Mouse (Mus musculus) lung, embryonic 15.5 days (tissue): Measurements from ENCODE around the gene Ring1. TPM values are rescaled to one million over a fixed set of nuclear protein-coding genes. Genes with fewer than 3 reads are reported as not detected.

Source experiments
- ATAC-seq: fragments of 200-750 bp; cut with Nextera tagmentation; 2 replicates; pipeline ENCODE4 v1.8.0; 2017; ENCODE audit warnings: moderate number of reproducible peaks, borderline replicate concordance; ENCODE audit not compliant: low FRiP score, low TSS enrichment; ENCODE audit errors: extremely low read depth
- H3K27ac ChIP-seq: fragments of 300-500 bp; sonication (generic); 2 replicates; pipeline ENCODE4 v1.5.1; 2015; ENCODE audit warnings: moderate library complexity, mild to moderate bottlenecking, inconsistent platforms
- H3K27me3 ChIP-seq: fragments of 300-500 bp; sonication (generic); 2 replicates; pipeline ENCODE4 v1.6.1; 2015; ENCODE audit warnings: inconsistent platforms
- H3K36me3 ChIP-seq: fragments of 300-500 bp; sonication (generic); 2 replicates; pipeline ENCODE4 v1.6.1; 2015; ENCODE audit warnings: inconsistent platforms
- H3K4me1 ChIP-seq: fragments of 300-500 bp; sonication (generic); 2 replicates; pipeline ENCODE4 v1.6.1; 2015; ENCODE audit warnings: inconsistent platforms
- H3K4me2 ChIP-seq: fragments of 300-500 bp; sonication (generic); 2 replicates; pipeline ENCODE4 v1.6.1; 2015; ENCODE audit warnings: inconsistent platforms, mild to moderate bottlenecking, moderate library complexity
- H3K4me3 ChIP-seq: fragments of 300-500 bp; sonication (generic); 2 replicates; pipeline ENCODE4 v1.5.1; 2015; ENCODE audit warnings: mild to moderate bottlenecking, inconsistent platforms
- H3K9ac ChIP-seq: fragments of 300-500 bp; sonication (generic); 2 replicates; pipeline ENCODE4 v1.6.1; 2015; ENCODE audit warnings: inconsistent platforms
- H3K9me3 ChIP-seq: fragments of 300-500 bp; sonication (generic); 2 replicates; pipeline ENCODE4 v1.6.1; 2016; ENCODE audit warnings: inconsistent platforms
- WGBS: fragments of 180-500 bp; shearing (Covaris S2); methylation state at CpG from one replicate; pipeline ENCODE4 v1.1.7; 2015; 5-methylcytosine and 5-hydroxymethylcytosine counted together
- polyA plus RNA-seq: library from polyadenylated mRNA; unstranded; fragments of >200 nt; fragmentation: Nextera tagmentation; extraction: Ambion mirVana; gene quantifications from 2 replicates; pipeline ENCODE4 v1.2.1, GENCODE M21; 2015

Ring1 gene
- 20.9 and 23.2 TPM in 2 replicates for polyA plus RNA-seq

DNA sequence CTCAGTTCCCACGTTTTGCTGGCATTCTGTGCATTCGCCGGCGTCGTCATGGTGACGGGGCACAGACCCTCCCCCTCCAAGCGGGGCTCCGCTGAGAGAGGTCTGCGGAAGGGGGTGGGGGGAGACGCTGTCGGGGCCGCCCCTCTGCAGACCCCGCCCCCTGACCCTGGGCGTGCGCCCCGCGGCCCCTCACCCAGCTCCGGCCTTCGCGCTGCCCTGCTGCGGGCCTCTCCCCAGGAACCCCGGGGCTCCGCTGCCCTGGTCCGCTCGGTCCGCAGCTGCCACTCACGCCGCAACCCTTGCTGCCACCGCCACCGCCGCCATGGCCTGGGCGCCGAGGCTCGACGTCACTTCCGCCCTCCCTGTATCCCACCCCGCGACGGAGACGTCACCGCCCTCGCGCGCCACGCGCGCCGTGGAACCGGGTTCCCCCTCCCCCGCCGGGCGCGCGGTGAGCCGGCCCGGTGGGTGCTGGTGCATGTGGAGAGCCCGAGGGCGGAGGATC is at the start of gene Ring1:
TSS of gene Ring1 (minus strand) at position 364 of the 505 bp plus-strand sequence.
- Histone ChIP-seq H3K27me3 (no peaks in the 10 kb centered on the region), H3K9me3 (peaks cover 2% of the 10 kb centered on the region; the same call in 1 of the 2 replicates), H3K4me2 (peak within 1 kb of the TSS; percentile 94), H3K4me3 (peak within 1 kb of the TSS; percentile 88), H3K36me3 (peaks cover 39% of the 10 kb centered on the region), H3K4me1 (peaks cover 49% of the 10 kb centered on the region), H3K27ac (peak within 1 kb of the TSS; percentile 91), H3K9ac (peak within 1 kb of the TSS; percentile 93)
- under 1% methylated on average over 57 of the region's 58 CpGs for WGBS
- peak; percentile 72 for ATAC-seq

DNA sequence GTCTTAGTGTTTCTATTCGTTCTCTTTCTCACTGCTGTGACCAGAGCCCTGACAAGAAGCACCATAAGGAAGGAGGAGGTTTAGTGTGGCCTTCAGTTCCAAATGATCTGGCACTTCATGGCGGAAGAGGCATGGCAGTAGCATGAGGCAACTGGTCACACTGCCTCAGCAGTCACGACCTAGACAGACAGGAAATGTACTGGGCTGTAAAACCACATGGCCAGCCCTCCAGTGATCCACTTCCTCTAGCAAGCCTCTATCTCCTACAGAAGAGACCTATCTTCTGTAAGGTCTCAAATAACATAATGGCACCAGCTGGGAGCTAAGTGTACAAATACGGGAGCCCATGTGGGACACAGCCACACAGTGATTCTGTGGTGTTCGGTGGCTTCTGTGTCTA is 47.6 kb upstream of the Ring1 start:
- Histone ChIP-seq H3K36me3 (no peaks in the 10 kb centered on the region), H3K4me3 (no peak overlapping the region), H3K27me3 (peaks cover 10% of the 10 kb centered on the region), H3K4me2 (no peak overlapping the region), H3K27ac (no peak overlapping the region), H3K9ac (no peak overlapping the region), H3K9me3 (no peaks in the 10 kb centered on the region), H3K4me1 (no peaks in the 10 kb centered on the region)
- WGBS, result 61% methylated on average over 5 of the region's 5 CpGs
- ATAC-seq, result no peak

GRCm38 (mm10) chr17:34068864-34069263 is 44.4 kb upstream of the Ring1 start:
- no peak for ATAC-seq
- Histone ChIP-seq H3K36me3 (no peaks in the 10 kb centered on the region), H3K27ac (no peak overlapping the region), H3K9me3 (no peaks in the 10 kb centered on the region), H3K4me2 (no peak overlapping the region), H3K27me3 (no peaks in the 10 kb centered on the region), H3K4me1 (no peaks in the 10 kb centered on the region), H3K9ac (no peak overlapping the region), H3K4me3 (no peak overlapping the region)
- WGBS, result 46% methylated on average over 3 of the region's 3 CpGs

GRCm38 (mm10) chr17:34057224-34057623 is 32.7 kb upstream of the Ring1 start:
- H3K4me1 ChIP-seq, result no peaks in the 10 kb centered on the region
- H3K27ac ChIP-seq, result no peak overlapping the region
- H3K9ac ChIP-seq, result no peak overlapping the region
- H3K36me3 ChIP-seq, result no peaks in the 10 kb centered on the region
- no peak overlapping the region for H3K4me2 ChIP-seq
- no peak for ATAC-seq
- H3K4me3 ChIP-seq, result no peak overlapping the region
- WGBS, result 50% methylated on average over 6 of the region's 7 CpGs
- no peaks in the 10 kb centered on the region for H3K9me3 ChIP-seq
- no peaks in the 10 kb centered on the region for H3K27me3 ChIP-seq

DNA sequence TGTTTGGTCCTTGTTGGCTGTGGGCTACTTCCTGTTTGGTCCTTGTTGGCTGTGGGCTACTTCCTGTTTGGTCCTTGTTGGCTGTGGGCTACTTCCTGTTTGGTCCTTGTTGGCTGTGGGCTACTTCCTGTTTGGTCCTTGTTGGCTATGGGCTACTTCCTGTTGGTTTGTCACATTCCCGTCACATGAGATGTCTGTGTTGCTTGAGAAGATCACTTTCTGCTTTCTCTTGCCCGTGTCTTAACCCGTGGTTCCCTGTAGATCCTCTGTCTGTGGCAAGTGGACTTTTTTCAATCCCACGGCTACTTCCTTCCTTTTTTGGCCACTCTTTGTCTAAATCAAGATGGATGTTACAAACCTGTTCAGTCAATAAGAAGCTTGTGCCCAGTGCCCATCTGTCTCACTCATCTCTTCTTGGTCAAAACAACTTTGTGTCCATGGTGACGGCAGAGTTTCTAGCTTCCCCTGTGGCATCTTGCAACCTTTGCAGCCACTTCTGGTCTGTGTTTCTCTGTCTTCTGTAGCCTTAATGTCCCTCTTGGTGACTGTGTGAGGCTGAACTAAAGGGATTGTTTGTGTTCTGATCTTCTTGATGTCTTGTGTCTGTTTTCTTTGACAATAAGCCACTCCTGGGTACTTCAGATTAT is 23.0 kb upstream of the Ring1 start:
- ATAC-seq, result no peak
- WGBS, result 86% methylated on average over 5 of the region's 5 CpGs
- no peak overlapping the region for H3K4me2 ChIP-seq
- H3K9ac ChIP-seq, result no peak overlapping the region
- H3K27ac ChIP-seq, result no peak overlapping the region
- no peak overlapping the region for H3K4me3 ChIP-seq
- H3K36me3 ChIP-seq, result no peaks in the 10 kb centered on the region
- no peaks in the 10 kb centered on the region for H3K27me3 ChIP-seq
- no peaks in the 10 kb centered on the region; the same call in 1 of the 2 replicates for H3K9me3 ChIP-seq
- H3K4me1 ChIP-seq, result no peaks in the 10 kb centered on the region

DNA sequence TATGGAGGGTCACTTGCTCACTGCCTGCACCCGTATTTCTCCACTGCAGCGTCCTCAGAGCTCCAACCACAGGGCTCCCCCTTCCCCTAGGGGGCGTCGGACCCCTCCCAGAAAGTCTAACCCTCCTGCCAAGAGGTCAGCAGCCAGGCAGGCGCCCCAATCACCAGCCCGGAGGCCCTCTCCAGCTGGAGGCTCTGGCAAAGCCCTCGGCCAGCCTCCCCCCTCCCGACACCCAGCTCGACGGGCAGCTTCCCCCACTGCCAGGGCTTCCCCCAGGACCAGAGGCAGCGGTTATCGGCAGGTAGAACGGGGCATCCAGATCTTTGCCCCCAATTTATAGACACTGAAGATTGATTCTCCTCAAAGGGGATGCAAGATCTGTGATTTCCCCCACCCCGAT is 21.5 kb upstream of the Ring1 start:
- H3K4me1 ChIP-seq, result peaks cover 14% of the 10 kb centered on the region
- no peaks in the 10 kb centered on the region for H3K36me3 ChIP-seq
- 73% methylated on average over 14 of the region's 14 CpGs for WGBS
- H3K27ac ChIP-seq, result no peak overlapping the region
- no peak for ATAC-seq
- H3K9me3 ChIP-seq, result no peaks in the 10 kb centered on the region; the same call in 1 of the 2 replicates
- H3K9ac ChIP-seq, result no peak overlapping the region
- no peak overlapping the region for H3K4me2 ChIP-seq
- no peaks in the 10 kb centered on the region; the same call in 1 of the 2 replicates for H3K27me3 ChIP-seq
- H3K4me3 ChIP-seq, result no peak overlapping the region

- Histone ChIP-seq H3K9ac (no peak overlapping the region), H3K27ac (peak overlapping the region; percentile 29; the same call in 1 of the 2 replicates), H3K36me3 (peaks cover 28% of the 10 kb centered on the region), H3K4me2 (peak overlapping the region; percentile 57), H3K9me3 (no peaks in the 10 kb centered on the region), H3K4me1 (peaks cover 37% of the 10 kb centered on the region), H3K27me3 (peaks cover 19% of the 10 kb centered on the region), H3K4me3 (peak overlapping the region; percentile 4; the same call in 1 of the 2 replicates)
- ATAC-seq, result no peak
- 14% methylated on average over 17 of the region's 17 CpGs for WGBS
These were observed 15.3 kb upstream of the Ring1 start for GRCm38 (mm10) chr17:34039562-34040450.

DNA sequence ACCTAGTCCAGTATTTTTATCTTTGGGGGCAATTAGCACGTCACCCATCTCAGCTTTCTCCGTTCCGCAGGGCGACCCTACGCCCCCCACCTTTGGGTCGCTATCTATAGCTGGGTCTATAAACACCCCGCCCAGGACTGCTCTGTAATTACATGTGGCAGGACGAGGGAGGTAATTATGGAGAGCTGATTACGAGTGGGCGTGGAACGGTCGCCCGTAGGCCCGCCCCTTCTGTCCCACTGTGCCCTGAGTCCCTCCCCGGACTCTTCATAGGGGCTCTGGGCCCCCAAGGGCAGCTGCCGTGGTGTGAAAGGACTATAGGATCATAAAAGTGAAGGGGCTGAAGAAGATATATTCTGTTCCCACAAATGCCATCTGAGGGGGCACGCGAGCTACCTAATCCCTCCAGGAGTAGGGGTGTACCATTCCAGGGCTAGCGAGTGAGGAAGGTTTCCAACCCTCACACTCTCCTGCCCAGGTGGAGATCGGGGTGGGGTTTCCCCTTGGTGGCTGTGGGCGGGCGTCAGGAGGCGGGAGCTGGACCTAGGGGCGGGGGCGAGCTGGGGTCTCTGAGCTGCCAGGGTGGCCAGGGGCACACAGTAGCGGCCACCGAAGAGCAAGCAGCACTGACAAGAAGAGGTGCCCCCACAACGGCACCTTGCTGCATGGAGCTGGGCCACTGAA is 14.5 kb upstream of the Ring1 start, which contains the start of gene Col11a2:
TSS of gene Col11a2 (plus strand) at position 560 of the 684 bp plus-strand sequence.
- peak within 1 kb of the TSS; percentile 29; the same call in 1 of the 2 replicates for H3K27ac ChIP-seq
- H3K4me3 ChIP-seq, result peak within 1 kb of the TSS; percentile 26
- peaks cover 37% of the 10 kb centered on the region for H3K4me1 ChIP-seq
- H3K36me3 ChIP-seq, result peaks cover 34% of the 10 kb centered on the region
- 6% methylated on average over 28 of the region's 28 CpGs for WGBS
- H3K4me2 ChIP-seq, result peak within 1 kb of the TSS; percentile 57
- H3K27me3 ChIP-seq, result peaks cover 19% of the 10 kb centered on the region
- H3K9me3 ChIP-seq, result no peaks in the 10 kb centered on the region
- peak within 1 kb of the TSS; percentile 36 for H3K9ac ChIP-seq
- peak; percentile 25; the same call in 1 of the 2 replicates for ATAC-seq

- H3K9me3 ChIP-seq, result no peaks in the 10 kb centered on the region
- WGBS, result 13% methylated on average over 21 of the region's 21 CpGs
- peak overlapping the region; percentile 57 for H3K4me2 ChIP-seq
- H3K27me3 ChIP-seq, result peaks cover 19% of the 10 kb centered on the region
- H3K4me1 ChIP-seq, result peaks cover 40% of the 10 kb centered on the region
- peaks cover 37% of the 10 kb centered on the region for H3K36me3 ChIP-seq
- H3K9ac ChIP-seq, result peak overlapping the region; percentile 36; the same call in 1 of the 2 replicates
- ATAC-seq, result no peak
- H3K27ac ChIP-seq, result no peak overlapping the region
- H3K4me3 ChIP-seq, result peak overlapping the region; percentile 26
These were observed 14.0 kb upstream of the Ring1 start for GRCm38 (mm10) chr17:34038440-34038839.

- ATAC-seq, result no peak
- no peak overlapping the region for H3K27ac ChIP-seq
- H3K4me2 ChIP-seq, result no peak overlapping the region
- peaks cover 47% of the 10 kb centered on the region for H3K4me1 ChIP-seq
- 87% methylated on average over 7 of the region's 7 CpGs for WGBS
- no peaks in the 10 kb centered on the region for H3K9me3 ChIP-seq
- peaks cover 19% of the 10 kb centered on the region for H3K27me3 ChIP-seq
- H3K36me3 ChIP-seq, result peaks cover 37% of the 10 kb centered on the region
- H3K9ac ChIP-seq, result no peak overlapping the region
- no peak overlapping the region for H3K4me3 ChIP-seq
These were observed 12.8 kb upstream of the Ring1 start for GRCm38 (mm10) chr17:34037241-34037640.

DNA sequence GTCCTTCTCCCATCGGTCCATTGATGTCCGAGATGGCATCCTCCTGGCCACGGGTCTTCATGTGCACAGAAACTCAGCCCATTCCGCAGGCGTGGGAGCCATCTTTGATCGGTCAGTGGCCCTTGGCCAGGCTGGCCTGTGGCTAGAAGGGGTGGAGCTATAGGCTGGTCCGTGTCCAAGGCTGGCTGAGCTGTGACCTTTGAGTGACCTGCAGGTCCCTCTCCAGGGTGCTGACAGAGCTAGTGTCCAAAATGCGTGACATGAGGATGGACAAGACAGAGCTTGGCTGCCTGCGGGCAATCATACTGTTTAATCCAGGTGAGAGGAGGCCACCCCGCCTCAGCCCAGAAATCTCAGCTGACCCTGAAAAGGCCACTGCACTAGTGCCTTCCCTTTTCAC is 12.2 kb upstream of the Ring1 start:
- H3K4me1 ChIP-seq, result peaks cover 41% of the 10 kb centered on the region
- no peak for ATAC-seq
- H3K27me3 ChIP-seq, result peaks cover 19% of the 10 kb centered on the region
- WGBS, result 77% methylated on average over 10 of the region's 10 CpGs
- no peak overlapping the region for H3K4me3 ChIP-seq
- no peak overlapping the region for H3K4me2 ChIP-seq
- no peak overlapping the region for H3K9ac ChIP-seq
- no peak overlapping the region for H3K27ac ChIP-seq
- H3K9me3 ChIP-seq, result no peaks in the 10 kb centered on the region
- peaks cover 37% of the 10 kb centered on the region for H3K36me3 ChIP-seq
